Mouse (Mus musculus) olfactory bulb, adult 2 months (tissue): ENCODE results near the gene Nfatc2ip. TPM values are rescaled to one million over a fixed set of nuclear protein-coding genes. Genes with fewer than 3 reads are reported as not detected.

Source experiments
- H3K27ac ChIP-seq: fragments of 200-500 bp; 2 replicates; pipeline ENCODE4 v1.5.1; 2012; ENCODE audit warnings: low read depth, low read length; ENCODE audit not compliant: insufficient read depth
- H3K4me1 ChIP-seq: fragments of 200-500 bp; 2 replicates; pipeline ENCODE4 v1.6.1; 2012; ENCODE audit warnings: low read length; ENCODE audit not compliant: control insufficient read depth, insufficient read depth
- H3K4me3 ChIP-seq: fragments of 200-500 bp; 2 replicates; pipeline ENCODE4 v1.5.1; 2012; ENCODE audit warnings: mild to moderate bottlenecking, low read depth, low read length, moderate library complexity; ENCODE audit not compliant: insufficient read depth
- CTCF ChIP-seq: fragments of 200-500 bp; IDR thresholded peaks from 2 replicates; pipeline ENCODE4 v1.5.1; 2012; ENCODE audit warnings: low read depth, mild to moderate bottlenecking, low read length, moderate library complexity; ENCODE audit not compliant: insufficient read depth
- POLR2A ChIP-seq: fragments of 200-500 bp; IDR thresholded peaks from 2 replicates; pipeline ENCODE4 v1.6.1; 2012; ENCODE audit warnings: mild to moderate bottlenecking, low read depth, low read length, moderate library complexity; ENCODE audit not compliant: insufficient read depth
- WGBS: fragments of 180-500 bp; shearing (Covaris S2); methylation state at CpG from one replicate; pipeline ENCODE4 v1.1.7; 2018; 5-methylcytosine and 5-hydroxymethylcytosine counted together
- polyA plus RNA-seq: library from polyadenylated mRNA; stranded (reverse); fragments of >200 nt; gene quantifications from 2 replicates; pipeline ENCODE4 v1.2.4, GENCODE M21; 2012; ENCODE audit warnings: low replicate concordance; ENCODE audit not compliant: missing spikeins, insufficient read depth, insufficient read length

Nfatc2ip gene
- polyA plus RNA-seq, 1 experiment = not detected

GRCm38 (mm10) chr7:126367636-126368035 is 28.9 kb downstream of the Nfatc2ip start:
- Histone ChIP-seq H3K27ac (no peak overlapping the region), H3K4me1 (no peaks in the 10 kb centered on the region), H3K4me3 (no peak overlapping the region; the same call in 1 of the 2 replicates)
- 85% methylated on average over 10 of the region's 10 CpGs for WGBS
- TF ChIP-seq POLR2A (no peak), CTCF (no peak)

DNA sequence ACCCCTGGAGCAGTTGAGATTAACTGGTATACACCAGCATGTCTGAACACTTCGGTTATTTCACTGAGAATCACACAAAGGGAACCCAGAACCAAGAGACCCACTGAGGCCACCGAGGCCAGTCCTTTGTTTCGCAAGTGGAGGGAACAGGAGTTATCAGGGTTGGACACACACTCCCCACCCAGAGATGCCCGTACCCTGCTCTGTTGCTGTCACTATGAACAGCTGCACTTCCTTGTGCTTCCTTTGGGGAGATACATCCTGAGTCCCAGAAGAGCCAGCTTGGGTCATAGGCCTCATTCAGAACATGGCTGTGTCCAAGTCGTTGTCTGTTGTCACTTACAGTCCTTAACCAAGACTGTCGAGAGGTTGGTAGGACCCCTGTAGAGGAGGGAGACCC is 33.5 kb downstream of the Nfatc2ip start:
- H3K27ac ChIP-seq = no peak overlapping the region
- TF ChIP-seq CTCF (no peak), POLR2A (no peak)
- 86% methylated on average over 6 of the region's 6 CpGs for WGBS
- no peaks in the 10 kb centered on the region for H3K4me1 ChIP-seq
- no peak overlapping the region for H3K4me3 ChIP-seq

- H3K27ac ChIP-seq = no peak overlapping the region
- 80% methylated on average over 13 of the region's 13 CpGs for WGBS
- TF ChIP-seq POLR2A = no peak
- no peak for TF ChIP-seq CTCF
- no peak overlapping the region for H3K4me3 ChIP-seq
- H3K4me1 ChIP-seq = no peaks in the 10 kb centered on the region
These were observed 37.5 kb downstream of the Nfatc2ip start for GRCm38 (mm10) chr7:126359049-126359448.

- no peak overlapping the region for H3K4me3 ChIP-seq
- TF ChIP-seq CTCF (no peak), POLR2A (no peak)
- 92% methylated on average over 9 of the region's 9 CpGs for WGBS
- no peaks in the 10 kb centered on the region for H3K4me1 ChIP-seq
- H3K27ac ChIP-seq = no peak overlapping the region
These were observed 38.1 kb downstream of the Nfatc2ip start for GRCm38 (mm10) chr7:126358413-126358812.

DNA sequence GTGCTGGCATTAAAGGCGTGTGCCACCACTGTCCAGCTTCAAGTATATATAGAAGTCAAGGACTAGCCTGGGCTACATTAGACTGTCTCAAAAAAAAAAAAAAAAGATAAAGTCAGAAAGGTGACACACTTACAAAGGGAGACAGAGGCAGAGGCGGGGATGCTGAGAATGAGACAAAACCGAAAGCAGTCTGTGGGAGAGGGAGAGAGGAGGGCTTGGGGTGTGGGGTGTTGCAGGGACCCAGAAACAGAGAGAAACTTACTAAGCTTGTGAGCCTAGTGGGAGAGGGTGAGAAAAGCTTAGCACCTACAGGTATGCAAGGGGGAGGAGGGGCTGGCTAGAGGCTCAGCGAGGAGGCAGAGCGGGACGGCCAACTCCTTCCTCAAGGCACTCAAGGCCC is 38.7 kb downstream of the Nfatc2ip start:
- Histone ChIP-seq H3K4me3 (no peak overlapping the region), H3K4me1 (no peaks in the 10 kb centered on the region), H3K27ac (no peak overlapping the region)
- TF ChIP-seq CTCF = no peak
- TF ChIP-seq POLR2A = no peak
- WGBS = 93% methylated on average over 6 of the region's 6 CpGs

DNA sequence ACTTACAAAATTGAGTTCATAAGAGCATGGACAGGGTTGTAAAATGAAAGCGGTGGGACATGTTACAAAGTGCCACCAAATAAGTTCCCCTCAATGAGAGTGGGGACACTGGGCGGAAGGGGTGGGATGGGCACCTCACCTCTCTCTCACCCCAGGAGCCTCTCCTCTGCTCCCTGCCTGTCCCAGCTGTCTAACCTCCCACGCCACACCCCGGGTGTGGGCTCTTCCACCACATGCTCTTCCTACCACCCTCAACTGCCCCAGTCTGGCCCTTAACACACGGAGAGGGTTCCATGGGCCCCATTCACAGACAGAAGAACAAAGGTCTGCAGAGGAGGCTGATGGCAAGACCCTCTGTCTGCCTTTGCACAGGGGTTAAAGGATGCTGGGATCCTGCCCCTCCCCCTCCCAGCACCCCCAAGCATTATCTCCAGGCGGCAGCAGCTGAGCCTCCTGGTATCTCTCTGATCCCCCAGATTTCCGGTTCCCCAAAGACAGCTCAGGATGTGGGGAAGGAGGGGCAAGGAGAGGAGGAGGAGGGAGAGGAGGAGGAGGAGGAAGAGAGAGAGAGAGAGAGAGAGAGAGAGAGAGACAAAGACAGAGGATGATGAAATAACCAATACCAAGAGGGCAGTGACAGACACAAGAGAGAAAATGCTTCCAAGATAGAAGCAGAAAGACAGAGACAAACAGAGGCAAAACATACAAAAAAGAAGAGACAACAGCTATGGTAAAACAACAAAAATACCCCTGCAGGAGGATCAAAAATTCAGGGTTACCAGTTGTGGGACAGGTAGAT is 39.5 kb downstream of the Nfatc2ip start:
- TF ChIP-seq POLR2A = no peak
- no peak for TF ChIP-seq CTCF
- Histone ChIP-seq H3K4me3 (no peak overlapping the region), H3K4me1 (no peaks in the 10 kb centered on the region), H3K27ac (no peak overlapping the region)
- 57% methylated on average over 7 of the region's 7 CpGs for WGBS

DNA sequence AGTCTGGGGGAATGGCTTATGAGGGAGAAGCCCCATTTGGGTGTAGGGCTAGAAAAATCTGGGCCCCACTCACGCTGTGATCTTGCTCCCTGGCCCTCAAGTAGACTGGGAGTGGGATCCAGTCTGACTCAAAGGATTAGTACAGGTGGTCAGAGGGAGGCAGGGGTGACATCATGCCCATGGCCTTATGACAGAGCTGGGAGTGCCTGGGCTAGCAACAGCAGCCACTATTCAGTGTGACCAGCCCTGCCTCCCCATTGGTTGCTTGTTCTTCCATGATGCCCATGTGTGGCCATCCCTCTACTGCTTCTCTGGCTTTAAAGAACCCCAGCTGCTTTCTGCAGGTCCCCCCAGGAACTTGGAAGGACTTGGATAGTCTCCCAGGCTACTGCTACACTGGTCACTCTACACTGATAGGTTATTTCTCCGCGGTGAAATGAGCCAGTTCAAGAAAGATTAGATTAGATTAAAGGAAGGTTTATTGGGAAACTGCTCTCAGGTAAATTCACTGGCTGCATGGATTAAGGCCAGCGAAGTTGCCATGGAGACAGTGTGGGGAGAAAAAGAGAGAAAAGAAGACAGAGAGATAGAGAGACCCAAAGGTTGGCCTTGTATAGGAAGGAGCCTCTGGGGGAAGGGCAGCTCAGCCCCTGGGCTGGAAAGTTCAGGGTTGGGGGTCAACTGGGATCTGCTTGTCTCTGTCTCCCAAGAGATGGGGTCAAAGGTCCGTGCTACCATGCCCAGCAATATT is 40.5 kb downstream of the Nfatc2ip start:
- no peak overlapping the region for H3K4me3 ChIP-seq
- H3K4me1 ChIP-seq = no peaks in the 10 kb centered on the region
- no peak overlapping the region for H3K27ac ChIP-seq
- TF ChIP-seq CTCF (no peak), POLR2A (no peak)
- 65% methylated on average over 5 of the region's 5 CpGs for WGBS

- no peak overlapping the region for H3K27ac ChIP-seq
- WGBS = 52% methylated on average over 14 of the region's 14 CpGs
- H3K4me3 ChIP-seq = no peak overlapping the region
- H3K4me1 ChIP-seq = no peaks in the 10 kb centered on the region
- TF ChIP-seq POLR2A = no peak
- TF ChIP-seq CTCF = no peak
These were observed 41.6 kb downstream of the Nfatc2ip start for GRCm38 (mm10) chr7:126354738-126355614.
